Mouse (Mus musculus) skeletal muscle tissue, adult 2 months (tissue): ENCODE measurements around the gene Dph2.

Experiments used
- DNase-seq: peaks from one replicate; pipeline ENCODE4 v3.0.0-alpha.2; 2012; ENCODE audit warnings: low read depth, low spot score

The Dph2 gene

DNA sequence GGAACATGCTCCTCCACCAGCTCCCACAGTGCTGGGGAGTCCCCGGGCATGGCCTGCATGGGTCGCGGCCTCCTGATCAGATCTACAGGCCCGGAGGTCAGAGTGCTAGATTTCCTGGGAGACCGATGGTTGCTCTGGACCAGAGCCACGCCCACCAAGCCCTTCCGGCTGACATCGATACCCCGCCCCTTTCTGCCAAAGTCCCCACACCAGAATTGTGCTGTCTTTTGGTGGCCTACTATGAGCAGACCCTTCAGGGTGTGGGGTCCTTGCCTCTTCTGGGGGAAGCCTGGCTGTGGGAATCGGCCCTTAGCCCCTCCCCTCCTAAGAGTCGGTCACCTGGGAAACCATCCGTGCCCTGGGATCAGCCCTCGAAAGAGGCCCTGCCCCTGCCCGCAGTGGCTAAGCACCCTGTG is 19.4 kb downstream of the Dph2 start, which contains the start of gene Ccdc24:
Gene Ccdc24, minus strand, starts transcription at position 87 of the 416 bp plus-strand sequence.
- DNase-seq = no peak

- DNase-seq = no peak
These were observed 20.0 kb downstream of the Dph2 start for GRCm38 (mm10) chr4:117871787-117872186.

- no peak for DNase-seq
These were observed 21.4 kb downstream of the Dph2 start for GRCm38 (mm10) chr4:117870437-117870836.

DNA sequence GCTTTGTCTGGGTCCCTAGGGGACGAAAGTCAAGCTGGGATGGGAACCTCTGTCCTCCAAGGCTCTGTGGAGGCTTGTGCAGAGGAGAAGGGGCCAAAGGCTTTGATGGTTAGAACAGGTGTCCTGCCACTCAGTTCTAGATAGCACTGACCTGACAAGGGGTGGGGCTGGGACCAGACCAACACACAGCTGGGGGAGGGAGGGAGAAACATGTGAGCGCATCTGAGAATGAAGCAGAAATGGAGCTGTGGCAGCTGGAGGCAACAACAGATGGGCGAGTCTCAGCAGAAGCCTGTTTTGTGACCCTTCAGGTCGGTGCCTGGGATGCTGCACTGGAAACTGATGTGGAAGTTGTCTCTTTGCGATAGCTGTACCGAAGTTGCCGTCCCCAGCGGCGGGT is 22.5 kb downstream of the Dph2 start:
- no peak for DNase-seq

- no peak for DNase-seq
These were observed 24.0 kb downstream of the Dph2 start for GRCm38 (mm10) chr4:117867823-117868222.

- no peak for DNase-seq
These were observed 24.8 kb downstream of the Dph2 start for GRCm38 (mm10) chr4:117867000-117867399.

- peak; percentile 88 for DNase-seq
These were observed 25.7 kb downstream of the Dph2 start for GRCm38 (mm10) chr4:117866083-117866482.

DNA sequence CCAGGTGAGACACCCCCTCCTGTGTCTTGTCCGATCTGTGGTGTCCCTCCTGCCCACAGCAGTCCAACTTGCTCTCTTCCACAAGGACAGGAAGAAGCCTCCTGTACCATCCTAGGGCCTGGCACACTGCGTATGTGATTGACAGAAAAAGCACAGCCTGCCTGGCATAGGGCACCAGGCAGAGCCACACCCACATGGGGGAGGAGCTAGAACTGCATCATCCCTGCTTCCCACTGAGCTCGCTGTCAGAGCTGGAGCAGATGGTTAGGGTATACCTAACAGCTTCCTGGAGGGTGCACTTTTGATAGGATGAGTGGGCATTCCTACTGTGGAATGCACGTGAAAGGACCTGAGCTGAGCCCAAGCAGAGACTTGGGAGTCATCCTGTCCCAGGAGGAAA is 29.0 kb downstream of the Dph2 start:
- DNase-seq = no peak

- no peak for DNase-seq
These were observed 31.3 kb downstream of the Dph2 start for GRCm38 (mm10) chr4:117860570-117860969.

GRCm38 (mm10) chr4:117858794-117859193 is 33.0 kb downstream of the Dph2 start:
- peak; percentile 67 for DNase-seq

GRCm38 (mm10) chr4:117855146-117855545 is 36.7 kb downstream of the Dph2 start:
- DNase-seq = no peak

DNA sequence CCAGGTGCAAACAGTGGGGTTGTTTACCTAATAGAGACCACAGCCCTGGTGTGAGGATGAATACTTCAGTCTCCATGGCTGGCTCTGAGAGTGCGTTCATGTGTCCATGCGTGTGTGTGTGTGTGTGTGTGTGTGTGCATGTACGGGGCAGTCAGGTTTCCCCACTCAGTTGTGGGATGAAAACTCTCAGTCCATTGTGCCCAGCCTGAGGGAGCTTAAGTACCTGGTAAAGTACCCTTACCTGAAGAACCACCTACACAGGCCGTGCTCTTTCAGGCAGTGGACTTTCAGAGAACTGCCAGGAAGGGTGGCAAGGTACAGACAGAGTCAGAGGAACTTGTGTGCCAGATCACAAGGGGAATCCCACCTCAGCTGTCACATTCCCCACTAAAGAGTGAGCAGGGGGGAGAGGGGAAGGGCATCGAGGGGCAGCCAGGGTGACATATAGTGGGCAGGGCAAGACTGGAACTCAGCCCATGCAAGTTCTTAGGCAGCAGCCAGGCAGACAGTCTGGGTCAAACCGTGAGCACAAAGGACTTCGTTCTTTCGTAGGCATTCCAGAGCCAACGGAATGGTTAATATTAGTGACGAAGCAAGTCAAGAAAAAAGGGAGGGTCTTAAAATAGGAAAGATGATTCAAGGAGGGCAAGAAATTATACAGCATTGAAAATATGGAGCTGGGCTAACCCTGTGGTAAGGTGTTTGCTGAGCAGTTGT is 39.5 kb downstream of the Dph2 start:
- DNase-seq = no peak

DNA sequence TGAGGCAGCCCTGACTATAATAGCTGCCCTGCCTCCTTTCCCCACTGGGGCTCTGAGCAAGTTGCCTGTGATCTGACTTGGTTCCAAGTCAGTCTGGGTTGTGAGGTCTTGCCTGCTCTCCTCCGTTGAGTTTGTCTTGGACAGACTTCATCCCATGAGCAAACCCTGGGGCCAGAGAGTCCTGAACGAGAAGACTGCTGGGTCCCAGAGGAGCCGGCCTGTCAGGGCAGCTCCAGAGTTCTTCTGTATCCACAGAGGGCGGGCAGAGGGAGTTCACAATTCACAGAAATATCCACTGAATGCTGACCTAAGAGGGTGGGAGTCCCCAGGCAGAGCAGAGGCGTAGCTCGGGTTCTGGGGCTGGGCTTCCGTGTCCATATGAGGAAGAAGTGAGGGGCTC is 41.0 kb downstream of the Dph2 start:
- peak; percentile 55 for DNase-seq

- peak; percentile 74 for DNase-seq
These were observed 41.7 kb downstream of the Dph2 start for GRCm38 (mm10) chr4:117850176-117850575.

- DNase-seq = no peak
These were observed 42.3 kb downstream of the Dph2 start for GRCm38 (mm10) chr4:117849506-117849905.

GRCm38 (mm10) chr4:117849063-117849462 is 42.8 kb downstream of the Dph2 start:
- DNase-seq = no peak

- DNase-seq = no peak
These were observed 44.8 kb downstream of the Dph2 start for GRCm38 (mm10) chr4:117847011-117847410.

- DNase-seq = no peak
These were observed 45.6 kb downstream of the Dph2 start for GRCm38 (mm10) chr4:117846261-117846660.

- DNase-seq = no peak
These were observed 46.5 kb downstream of the Dph2 start for GRCm38 (mm10) chr4:117845316-117845715.

DNA sequence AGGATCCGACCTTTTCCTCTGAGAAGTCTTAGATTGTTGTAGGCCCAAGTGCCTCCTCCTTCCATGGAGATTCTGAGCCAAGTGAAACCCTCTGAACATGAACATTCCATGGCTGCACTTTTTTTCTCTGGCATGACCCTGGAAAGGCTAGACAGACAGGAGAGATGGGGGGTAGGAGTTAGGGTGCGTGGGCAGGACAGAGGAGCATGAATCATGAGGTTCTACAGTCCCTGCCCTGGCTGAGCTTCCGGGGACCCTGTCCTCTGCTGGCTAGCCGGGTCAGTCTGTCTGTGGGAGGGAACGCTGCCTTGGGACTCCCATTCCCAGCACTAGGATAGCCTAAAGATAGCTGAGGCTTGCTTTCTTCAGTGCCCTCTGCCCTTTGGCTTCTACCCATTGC is 47.4 kb downstream of the Dph2 start:
- DNase-seq = no peak

GRCm38 (mm10) chr4:117843101-117843500 is 48.7 kb downstream of the Dph2 start:
- DNase-seq = no peak

GRCm38 (mm10) chr4:117841566-117841965 is 50.3 kb downstream of the Dph2 start:
- DNase-seq = no peak

GRCm38 (mm10) chr4:117840821-117841220 is 51.0 kb downstream of the Dph2 start:
- no peak for DNase-seq

DNA sequence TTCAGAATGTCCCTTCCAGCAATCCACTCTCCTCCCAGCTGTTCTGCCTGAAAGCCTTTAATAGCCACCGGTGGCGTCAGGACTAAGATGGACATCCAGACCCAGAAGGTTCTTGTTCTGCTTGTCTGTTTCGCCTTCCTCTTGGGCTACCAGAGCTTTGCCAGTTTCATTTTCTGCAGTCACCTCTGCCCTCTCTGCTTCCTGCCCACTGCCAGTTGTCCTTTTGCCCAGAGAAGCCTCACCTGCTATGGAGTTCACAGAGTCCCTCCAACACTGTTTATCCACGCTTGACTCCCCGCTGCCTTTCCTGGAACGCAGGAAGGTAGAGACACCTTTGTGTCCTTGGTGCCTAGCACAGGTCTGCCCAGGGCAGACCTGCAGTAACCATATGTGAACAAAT is 52.5 kb downstream of the Dph2 start:
- no peak for DNase-seq
